Mouse (Mus musculus): ENCODE measurements around the gene Kazn.

The Kazn gene

DNA sequence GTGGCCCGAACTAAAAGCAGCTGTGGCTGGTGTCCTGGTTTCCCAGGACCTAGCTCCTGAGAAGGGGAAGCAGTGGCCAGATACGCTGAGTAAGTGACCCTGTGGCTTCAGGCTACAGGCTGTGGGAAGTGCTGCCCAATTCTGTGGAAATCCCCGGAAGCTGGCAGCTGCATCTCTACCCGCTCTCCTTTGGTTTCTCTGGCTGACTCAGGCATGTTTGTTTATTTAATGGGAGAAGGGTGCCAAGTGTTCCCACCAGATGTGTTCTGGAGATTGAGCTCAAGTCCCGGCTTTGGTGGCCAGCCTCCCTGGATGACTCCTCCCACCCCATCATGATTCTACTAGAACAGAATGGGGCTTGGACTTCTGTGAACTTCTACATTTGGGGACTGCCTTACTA lies 141.3 kb downstream of the Kazn start:
- DNase-seq, result no peak

DNA sequence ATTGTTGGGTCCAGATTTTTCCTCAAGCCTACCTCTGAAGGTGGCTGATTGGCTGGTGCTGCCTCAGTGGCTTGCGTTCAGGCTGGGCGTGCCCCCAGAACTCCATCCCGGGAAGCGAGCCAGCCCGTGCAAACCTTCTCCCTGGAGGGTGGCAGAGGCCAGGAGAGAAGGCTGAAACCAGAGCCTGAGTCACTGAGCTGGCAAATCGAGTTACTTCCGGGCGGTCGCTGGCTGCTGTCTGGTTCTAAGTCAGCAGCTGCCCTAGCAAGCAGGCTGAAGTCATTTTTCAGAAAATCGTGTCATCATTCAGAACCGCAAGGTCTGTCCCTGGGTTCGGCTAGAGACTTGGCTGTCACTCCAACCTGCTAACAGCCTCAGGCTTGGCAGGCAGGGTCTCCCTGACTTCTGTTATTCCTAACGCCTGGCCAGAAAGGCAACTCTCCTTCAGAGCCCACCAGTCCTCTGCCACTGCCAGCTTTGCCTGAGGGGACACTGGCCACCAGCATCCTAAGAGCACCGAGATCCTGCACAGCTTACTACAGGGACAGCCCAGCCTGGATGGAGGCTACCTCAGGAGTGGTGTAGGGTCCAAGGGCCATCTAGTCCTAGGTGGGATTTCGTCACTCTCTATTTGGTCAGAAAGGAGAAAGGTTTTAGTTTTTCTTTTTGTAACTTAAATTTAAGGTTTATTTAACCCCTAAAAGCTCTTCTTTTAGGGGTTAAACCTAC lies 143.5 kb downstream of the Kazn start:
- no peak for DNase-seq

DNA sequence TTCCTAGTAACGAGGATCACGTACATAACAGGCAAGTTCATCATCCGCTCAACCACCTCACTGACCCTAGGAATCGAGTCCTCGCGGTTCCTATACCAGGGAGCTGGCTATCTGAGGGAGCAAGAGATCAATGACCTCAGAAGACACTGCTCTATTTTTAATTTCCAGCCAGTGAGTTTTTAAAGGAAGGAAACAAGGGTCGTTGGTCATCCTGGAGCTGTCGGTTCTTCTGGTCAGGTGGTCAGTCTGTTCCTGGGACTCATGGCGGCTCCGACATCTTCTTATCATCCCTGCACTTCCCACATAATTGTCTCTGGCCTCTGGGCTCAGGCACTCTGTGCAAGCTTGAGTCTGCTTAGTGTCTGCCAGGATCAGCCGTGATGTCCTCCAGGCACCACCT lies 144.8 kb downstream of the Kazn start:
- no peak for DNase-seq

DNA sequence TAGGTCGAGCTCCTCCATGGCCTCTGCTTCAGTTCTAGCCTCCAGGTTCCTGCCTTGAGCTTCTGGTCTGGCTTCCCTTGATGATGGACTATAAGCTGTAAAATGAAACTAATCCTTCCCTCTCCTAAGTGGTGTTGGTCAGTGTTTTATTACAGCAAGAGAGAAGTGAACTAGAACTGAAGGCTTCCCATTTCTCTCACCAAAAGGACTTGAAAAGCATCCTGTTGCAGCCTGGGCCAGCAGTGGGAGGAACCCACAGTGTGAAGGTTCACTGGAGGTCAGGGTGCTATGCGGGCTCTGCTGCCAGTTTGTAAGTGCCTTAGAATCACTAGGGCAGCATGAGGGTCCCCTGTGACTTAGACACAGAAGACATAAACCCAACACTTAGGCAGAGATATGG lies 148.1 kb downstream of the Kazn start:
- DNase-seq, result no peak

DNA sequence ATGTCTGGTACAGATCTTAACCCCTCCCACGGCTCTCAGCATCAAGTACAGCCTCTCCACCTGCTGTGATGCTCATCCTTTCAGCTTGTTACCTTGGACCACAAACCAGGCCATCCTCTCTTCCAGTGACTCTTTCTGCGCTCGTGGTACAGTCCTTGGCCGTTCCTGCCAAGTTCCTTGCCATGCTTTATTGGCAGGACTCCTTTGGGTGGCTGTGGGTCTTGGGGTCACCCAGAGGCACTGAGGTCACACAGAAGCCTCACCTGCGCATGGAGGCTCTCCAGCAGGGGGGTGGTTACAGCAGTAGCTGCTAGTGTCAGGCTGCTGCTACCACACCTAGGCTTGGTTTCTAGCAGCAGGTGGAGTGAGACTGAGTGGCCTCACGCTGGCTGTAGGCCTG lies 149.2 kb downstream of the Kazn start:
- no peak for DNase-seq

DNA sequence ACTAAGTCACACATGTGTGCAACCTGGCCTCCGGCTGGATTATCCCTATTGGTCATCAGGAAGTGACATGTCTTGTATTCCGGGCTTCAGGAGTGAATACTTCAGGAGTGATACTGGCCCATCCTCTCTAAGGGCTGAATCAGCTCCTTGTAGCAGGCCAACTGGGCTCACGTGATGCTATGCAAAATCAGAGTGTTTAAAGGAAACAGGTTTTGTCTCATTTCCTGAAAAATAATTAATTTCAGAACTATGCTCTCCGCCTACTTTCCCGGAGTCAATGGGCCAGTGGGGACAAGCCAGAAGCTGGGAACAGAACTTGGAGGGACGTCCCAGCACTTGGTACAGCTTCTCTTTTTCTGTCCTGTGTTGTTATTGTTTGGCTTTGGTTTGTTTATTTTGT lies 150.4 kb downstream of the Kazn start:
- no peak for DNase-seq

DNA sequence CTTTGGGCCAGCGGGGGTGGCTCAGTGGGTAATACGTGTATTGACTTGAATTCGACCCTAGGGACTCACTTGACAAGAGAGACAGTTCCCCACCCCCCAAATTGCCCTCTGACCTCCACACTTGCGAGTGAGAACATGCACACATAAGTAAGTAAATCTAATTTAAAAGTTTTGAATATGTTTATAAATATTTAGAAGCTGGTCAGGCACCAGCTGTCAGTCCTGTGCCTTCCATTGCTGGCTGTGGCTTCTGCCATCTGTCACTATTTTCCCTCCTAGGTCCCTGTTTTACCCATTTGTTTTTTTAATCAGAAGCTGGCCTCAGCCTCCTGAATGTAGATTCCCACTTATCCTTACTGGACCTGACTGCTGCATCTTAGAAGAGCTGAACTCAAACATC lies 150.8 kb downstream of the Kazn start:
- no peak for DNase-seq

DNA sequence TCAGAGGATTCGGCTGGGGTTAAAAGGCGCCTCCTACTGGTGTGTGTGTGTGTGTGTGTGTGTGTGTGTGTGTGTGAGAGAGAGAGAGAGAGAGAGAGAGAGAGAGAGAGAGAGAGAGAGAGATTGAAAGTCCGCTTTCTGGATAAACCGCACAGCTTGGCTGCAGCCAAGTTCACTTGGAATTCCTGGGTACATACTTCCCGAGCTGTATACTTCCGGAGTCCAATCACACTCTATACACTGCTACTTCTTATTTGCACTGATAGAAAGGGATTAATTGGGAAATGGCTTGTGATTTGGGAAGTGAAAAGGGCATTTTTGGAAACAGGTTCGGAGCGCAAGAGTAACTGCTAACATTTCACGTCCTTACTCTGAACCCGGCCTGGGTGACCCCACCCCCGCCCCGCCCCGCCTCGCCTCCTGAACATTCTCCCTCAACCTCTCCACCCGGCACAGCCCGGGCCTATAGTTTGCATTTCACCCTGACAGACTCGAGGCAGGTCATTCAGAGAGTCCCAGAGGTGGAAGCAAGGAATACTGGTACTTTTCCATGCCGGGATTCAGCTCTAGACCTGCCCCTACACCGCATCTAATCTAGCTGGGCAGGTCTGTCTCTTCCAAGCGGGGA lies 154.2 kb downstream of the Kazn start:
- no peak for DNase-seq

DNA sequence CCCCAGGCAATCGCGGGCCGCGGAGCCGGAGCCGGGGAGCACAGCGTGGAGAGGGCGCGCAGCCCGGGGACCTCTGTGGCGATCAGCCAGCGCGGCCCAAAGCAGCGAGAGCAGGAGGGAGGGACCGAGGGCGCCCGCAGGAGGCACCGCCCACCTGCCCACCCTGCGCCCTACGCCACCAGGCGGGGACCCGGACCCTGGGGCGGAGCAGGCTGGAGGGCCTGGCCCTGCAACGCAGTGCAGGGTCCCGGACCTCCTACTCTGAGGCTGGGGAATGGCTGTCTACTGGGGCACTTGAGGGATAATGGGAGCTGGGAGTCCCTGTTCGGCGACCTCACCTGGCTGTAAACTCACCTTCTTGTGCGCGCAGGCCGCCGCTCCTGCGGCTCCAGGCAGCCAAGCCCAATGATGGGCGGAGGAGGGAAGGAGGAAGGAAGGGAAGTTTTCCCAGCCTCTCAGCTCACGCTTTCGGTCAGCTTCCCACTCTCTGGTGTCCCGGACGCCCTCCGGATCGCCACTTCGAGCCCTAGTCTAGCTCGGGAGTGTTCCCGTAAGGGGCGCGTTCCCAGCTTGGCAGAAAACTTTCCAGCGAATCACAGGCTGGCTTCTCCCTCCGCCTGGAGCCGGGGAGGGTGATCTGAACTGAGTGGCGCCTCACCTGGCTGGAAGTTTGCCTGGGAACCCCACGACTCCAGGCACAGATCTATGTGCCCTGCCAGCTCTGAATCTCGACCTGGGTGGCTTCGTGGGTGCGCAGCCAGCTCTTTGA lies 154.9 kb downstream of the Kazn start, which contains the start of gene Tmem51:
Gene Tmem51 (minus strand): TSS at position 174 of the 769 bp plus-strand sequence.
- no peak for DNase-seq

DNA sequence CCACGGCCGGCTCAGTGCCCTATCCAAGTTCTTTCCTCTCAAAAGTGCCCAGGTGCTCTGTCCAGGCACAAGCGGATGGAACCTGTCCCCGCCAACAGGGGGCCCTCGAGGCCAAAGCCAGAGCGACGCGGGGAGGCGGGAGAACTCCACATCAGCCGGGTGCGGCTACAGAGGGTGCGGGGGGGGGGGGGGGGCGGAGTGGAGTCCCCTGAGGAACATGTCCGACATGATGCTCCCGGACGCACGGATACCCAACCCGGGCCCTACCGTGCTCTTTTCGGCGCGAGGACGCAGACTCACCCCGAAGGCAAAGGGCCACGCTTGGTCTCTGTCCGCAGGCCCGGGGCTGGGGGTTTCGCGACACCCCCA lies 155.5 kb downstream of the Kazn start:
- no peak for DNase-seq

DNA sequence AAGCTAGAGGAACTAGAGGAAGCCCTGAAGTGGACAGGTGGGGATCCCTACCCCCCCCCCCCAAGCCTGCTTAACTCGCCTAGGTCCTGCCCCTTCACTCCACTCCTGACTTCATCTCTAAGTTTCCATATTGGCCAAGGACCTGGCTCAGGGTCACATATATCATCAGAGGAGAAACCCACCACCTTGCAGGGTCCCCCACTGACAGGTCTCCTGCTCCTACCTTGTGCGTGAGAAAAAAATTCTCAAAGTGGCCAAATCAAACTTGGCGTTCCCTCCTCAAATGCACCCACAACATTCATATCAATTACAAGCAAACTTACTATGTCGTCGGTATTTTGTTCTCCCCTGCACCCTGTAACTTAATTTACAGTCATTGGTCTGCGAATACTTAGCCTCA lies 156.0 kb downstream of the Kazn start:
- DNase-seq, result no peak

DNA sequence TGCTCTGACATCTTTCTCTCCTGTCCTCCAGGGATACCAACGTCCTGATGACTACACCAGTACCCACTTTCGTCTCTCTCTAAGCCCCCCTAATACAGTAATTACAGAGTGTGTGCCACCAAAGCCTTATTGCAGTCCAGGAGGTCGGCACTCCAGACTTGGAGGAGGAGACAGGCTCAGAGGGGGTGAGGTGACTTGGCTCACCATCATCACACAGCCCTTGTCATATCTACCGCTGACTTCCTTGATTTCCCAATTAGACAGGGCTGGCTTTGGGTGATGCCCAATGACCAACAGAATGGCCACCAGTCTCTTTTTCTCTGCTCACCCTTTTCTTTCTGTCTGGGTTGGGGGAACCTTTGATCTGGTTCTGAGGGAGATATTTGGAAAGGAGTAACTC lies 156.5 kb downstream of the Kazn start:
- no peak for DNase-seq

DNA sequence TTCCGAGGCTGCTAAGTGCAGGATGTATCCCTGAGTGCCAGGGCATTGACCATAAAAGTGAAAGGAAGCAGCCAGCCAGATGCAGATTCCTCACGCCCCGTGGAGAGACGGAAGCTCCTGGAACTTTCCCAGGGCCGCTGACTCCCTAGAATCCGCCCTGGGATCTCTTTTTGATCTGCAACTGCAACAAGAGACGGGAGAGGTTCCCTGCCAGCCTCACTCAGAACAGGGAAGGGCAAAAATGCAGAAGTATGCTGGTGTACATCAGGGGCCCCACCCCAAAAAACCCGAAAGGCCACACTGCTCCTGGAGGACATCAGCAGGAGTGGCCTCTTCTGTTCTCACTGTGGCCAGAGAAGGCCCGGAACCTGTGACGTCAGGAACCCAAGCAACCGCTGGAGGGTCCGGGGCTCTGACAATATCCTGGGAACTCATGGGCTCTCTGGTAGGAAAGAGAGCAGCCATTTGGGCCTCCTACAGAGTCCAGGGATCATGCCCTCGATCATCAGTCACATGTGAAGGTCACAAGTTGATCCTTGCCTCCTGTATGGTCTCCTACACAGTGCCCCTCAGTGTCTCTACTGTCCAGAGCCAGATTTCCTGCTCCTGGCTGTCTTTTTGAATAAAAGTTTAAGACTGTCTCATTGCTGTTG lies 157.4 kb downstream of the Kazn start:
- DNase-seq, result no peak

DNA sequence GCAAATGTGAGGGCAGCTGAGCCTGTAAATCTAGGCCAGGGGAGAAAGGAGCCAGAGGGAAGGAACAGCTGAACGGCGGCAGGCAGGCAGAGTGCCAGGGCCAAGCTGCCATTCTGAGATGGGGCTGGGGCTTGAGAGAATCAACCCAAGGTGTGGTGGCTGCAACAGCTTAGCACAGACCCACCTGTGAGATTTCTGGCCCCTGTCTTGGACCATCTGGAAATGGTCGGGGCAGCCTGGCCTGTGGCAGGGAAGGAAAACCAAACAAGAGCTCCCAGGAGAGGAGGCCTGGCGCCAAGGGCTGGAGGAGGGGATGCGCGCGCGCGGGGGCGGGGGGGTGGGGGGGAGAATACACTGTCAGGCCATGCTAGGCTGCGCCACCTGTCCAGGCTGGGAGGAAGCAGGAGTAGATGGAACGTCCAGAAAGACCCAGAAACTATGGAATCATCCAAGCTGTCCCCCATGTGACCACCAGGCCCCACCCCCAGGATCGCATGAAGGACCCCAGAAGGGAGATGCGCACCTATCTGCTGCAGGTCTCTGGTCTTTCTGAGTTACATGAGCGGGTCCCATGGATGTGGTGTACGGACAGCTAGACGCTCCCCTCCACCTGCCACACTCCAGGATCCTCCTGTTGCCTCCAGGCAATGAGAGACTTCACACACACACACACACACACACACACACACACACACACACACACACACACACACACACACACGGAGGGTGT lies 158.1 kb downstream of the Kazn start:
- DNase-seq, result peak; percentile 45

DNA sequence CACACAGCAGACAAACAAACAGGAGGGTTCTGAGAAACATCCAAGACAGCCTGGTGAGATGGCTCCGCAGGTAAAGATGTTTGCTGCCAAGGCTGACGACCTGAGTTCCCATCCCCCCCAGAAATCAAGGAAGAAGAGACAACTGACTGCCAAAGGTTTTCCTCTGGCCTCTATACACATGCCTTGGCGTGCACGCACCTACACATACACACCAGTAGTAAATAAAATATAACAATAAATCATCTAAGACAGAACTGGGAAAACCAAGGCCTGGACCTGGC lies 158.8 kb downstream of the Kazn start:
- DNase-seq, result no peak

DNA sequence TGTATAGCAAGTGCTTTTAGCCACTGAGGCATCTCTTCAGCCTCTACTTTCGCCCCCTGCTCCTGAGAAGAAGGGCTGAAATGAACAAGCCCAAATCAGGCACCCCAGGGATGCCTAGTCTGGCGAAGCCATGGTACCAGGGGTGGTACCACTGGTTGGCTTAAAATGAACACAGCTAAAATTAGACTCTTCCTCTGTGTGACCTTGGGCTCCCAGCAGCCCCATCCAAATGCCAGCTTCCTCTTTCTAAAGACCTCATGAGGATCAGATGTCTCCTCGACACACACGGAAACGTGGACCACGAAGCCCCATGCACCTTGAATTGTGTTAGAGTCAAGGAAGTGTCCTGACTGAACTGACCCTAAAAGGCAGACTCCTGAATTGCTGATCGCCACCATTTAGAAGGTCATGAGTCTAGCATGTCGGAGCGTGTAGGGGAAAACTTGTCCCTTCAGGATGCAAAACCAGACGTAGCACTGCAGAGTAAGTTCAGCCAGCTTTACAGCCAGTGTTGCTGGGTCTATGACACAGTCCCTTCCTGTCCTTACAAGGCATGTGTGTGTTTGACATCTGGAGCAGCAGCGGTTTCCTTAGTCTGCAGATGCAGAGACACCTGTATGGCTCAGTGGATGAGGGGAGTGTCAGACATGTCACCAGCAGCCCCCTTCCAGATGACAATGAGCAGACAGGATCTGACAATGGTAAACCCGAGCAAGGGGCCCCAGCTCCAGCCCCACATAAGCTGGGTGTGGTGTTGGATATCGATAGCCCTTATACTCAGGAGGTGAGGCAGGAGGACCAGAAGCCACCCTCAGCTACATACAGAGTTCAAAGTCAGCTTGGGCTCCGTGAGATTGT lies 159.3 kb downstream of the Kazn start:
- DNase-seq, result no peak

DNA sequence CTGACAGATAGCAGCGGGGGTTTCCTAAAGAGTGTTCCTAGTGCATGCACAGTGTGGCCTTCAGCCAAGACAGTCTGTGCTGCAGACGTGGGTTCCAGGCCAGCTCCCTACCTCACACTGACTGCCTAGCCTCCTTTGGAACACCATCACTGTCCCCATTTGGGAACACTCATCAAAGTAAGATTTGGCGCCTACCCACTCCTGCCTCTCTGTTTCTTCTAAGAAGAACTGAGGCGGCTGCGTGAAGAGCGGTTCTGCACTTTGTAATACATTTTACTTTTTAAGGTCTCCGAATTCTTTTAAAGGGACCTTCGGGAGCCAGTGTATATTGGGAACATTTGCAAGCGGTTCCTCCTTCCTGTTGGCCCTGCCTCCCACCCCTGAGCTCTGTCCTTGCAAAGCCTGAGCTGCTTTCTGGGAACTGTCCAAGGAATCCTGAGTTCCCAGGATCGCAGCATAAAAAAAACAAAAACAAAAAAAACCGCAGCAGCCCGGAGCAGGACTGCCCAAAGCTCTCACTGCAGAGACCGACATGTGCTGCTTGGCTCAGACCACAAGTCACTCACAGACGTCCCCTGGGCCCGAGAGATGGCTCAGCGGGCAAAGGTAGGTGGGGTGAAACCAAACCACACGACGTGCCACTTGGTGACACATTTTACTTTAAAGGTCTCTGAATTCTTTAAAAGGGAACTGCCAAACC lies 161.5 kb downstream of the Kazn start:
- no peak for DNase-seq

DNA sequence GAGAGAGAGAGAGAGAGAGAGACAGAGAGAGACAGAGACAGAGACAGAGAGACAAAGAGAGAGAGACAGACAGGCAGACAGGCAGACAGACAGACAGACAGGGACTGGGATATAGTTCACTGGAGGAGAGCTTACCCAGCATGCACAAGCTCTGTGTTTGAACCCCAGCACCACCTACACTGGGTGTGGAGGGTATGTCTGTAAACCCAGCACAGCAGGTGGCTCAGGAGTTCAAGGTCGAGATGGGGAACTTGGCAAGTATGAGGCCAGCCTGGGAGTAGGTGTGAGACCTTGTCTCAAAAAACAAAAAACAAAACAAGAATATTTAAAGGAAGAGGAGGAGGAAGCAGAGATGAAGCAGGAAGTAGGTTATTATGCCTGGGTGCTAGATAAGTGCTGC lies 162.3 kb downstream of the Kazn start:
- DNase-seq, result no peak

DNA sequence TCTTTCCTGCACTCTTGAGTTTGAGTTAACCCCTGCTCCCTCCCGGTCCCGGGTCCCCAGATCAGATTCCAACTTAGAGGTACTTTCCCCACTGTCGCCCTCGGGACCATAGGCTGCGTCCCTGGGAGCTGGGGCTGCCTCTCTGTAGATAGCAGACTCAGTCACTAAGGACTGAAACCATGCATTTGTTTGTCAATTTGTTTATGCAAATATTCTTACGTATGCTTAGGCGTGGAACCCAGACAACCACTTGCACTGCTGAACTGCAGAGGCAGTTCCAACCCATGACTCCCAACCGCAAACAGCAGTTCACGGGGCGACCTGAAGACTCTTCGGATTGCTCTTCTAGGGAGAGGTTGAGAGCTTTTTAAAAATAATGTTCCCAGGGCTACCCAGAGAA lies 163.3 kb downstream of the Kazn start:
- no peak for DNase-seq

DNA sequence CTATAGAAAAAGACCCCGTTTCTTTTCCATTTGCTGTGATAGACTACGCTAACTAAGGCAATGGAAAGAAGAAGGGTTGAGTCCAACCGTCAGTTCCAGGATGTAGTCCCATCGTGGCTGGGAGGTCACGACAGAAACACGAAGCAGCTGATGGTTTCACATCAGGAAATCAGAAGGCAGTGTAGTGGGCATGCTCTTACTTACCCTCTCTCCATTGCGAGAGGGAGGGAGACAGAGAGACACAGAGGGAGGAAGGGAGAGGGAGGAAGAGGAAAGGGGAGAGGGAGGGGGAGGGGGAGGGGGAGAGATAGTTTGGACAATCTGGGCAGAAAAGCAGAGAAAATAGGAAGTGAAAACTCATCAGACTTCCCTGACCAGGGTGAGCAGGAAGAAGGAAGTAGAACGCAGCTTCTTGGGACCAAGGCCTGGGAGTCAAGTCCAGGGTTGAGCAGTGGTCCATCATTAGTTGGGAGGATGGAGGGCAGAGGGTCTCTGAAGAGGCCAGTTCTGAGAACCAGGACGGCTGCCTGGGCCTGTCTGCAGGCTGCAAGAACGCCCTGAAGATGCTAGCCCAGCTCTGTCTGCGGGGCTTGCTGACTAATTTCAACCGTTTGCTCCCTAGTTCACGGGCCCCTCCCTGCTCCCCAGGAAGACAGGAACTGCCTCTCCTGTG lies 165.0 kb downstream of the Kazn start:
- no peak for DNase-seq

Measured in layer of hippocampus, adult 9-11 months (tissue).